Mouse (Mus musculus) kidney, adult 2 months (tissue): ENCODE data around the gene Nr1h4. TPM values are rescaled to one million over a fixed set of nuclear protein-coding genes. Genes with fewer than 3 reads are reported as not detected.

ENCODE experiments used
- DNase-seq: peaks from one replicate; pipeline ENCODE4 v3.0.0; 2021
- H3K27ac ChIP-seq: fragments of 200-500 bp; 2 replicates; pipeline ENCODE4 v1.5.1; 2012; ENCODE audit warnings: low read depth, low read length, control low read depth, inconsistent platforms; ENCODE audit not compliant: insufficient read depth
- H3K27me3 ChIP-seq: fragments of 200-500 bp; replicated peaks from 2 replicates; pipeline ENCODE4 v1.6.1; 2012; ENCODE audit warnings: mild to moderate bottlenecking, moderate library complexity, low read length, inconsistent platforms; ENCODE audit not compliant: control insufficient read depth, insufficient read depth
- H3K36me3 ChIP-seq: fragments of 200-500 bp; 2 replicates; pipeline ENCODE4 v1.6.1; 2012; ENCODE audit warnings: mild to moderate bottlenecking, moderate library complexity, low read length, inconsistent platforms; ENCODE audit not compliant: control insufficient read depth, insufficient read depth
- H3K4me1 ChIP-seq: fragments of 200-500 bp; 2 replicates; pipeline ENCODE4 v1.6.1; 2011; ENCODE audit warnings: low read length; ENCODE audit not compliant: control insufficient read depth, insufficient read depth
- H3K4me3 ChIP-seq: fragments of 200-500 bp; 2 replicates; pipeline ENCODE4 v1.5.1; 2011; ENCODE audit warnings: mild to moderate bottlenecking, low read depth, low read length, control low read depth; ENCODE audit not compliant: insufficient read depth
- CTCF ChIP-seq: fragments of 200-500 bp; conservative IDR thresholded peaks from 2 replicates; pipeline ENCODE4 v1.5.1; 2011; ENCODE audit warnings: low read depth, mild to moderate bottlenecking, control low read depth, low read length, moderate library complexity, mixed read lengths; ENCODE audit not compliant: insufficient read depth, insufficient read length
- POLR2A ChIP-seq: fragments of 200-500 bp; IDR thresholded peaks from one replicate; pipeline ENCODE4 v1.6.1; 2011; ENCODE audit warnings: low read depth, low read length, control low read depth
- WGBS: fragments of 180-500 bp; shearing (Covaris S2); methylation state at CpG from one replicate; pipeline ENCODE4 v1.1.7; 2018; 5-methylcytosine and 5-hydroxymethylcytosine counted together
- polyA plus RNA-seq: library from polyadenylated mRNA; depleted of rRNA; stranded (reverse); fragments of >200 nt; gene quantifications from 2 replicates; pipeline ENCODE4 v1.2.3, GENCODE M21; 2012

The Nr1h4 gene
- polyA plus RNA-seq, 1 experiment: 59.2 TPM

DNA sequence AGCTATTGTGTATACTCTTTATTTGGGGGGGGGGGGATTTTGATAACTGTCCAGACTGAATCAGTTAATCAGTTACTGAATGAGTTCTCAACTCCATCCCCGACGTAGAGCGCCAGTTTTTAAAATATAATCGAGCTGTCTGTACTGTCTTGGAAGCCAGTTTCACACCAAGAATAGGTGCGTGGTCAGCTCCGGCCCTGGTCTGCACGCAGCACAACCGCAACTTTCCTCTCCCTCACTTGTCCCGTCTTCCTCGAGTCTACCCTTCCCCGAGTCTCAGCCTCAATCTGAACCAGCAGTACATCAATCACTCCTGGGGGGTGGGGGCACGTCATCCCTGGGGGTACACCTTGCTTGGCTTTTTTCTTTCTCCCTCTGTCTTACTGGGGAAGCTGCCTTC is 98.0 kb downstream of the Nr1h4 start:
- no peaks in the 10 kb centered on the region for H3K4me1 ChIP-seq
- H3K4me3 ChIP-seq: no peak overlapping the region
- no peak for TF ChIP-seq POLR2A
- no peak for TF ChIP-seq CTCF
- WGBS: 71% methylated on average over 12 of the region's 12 CpGs
- H3K27me3 ChIP-seq: no peaks in the 10 kb centered on the region
- DNase-seq: no peak
- no peaks in the 10 kb centered on the region for H3K36me3 ChIP-seq
- no peak overlapping the region for H3K27ac ChIP-seq

DNA sequence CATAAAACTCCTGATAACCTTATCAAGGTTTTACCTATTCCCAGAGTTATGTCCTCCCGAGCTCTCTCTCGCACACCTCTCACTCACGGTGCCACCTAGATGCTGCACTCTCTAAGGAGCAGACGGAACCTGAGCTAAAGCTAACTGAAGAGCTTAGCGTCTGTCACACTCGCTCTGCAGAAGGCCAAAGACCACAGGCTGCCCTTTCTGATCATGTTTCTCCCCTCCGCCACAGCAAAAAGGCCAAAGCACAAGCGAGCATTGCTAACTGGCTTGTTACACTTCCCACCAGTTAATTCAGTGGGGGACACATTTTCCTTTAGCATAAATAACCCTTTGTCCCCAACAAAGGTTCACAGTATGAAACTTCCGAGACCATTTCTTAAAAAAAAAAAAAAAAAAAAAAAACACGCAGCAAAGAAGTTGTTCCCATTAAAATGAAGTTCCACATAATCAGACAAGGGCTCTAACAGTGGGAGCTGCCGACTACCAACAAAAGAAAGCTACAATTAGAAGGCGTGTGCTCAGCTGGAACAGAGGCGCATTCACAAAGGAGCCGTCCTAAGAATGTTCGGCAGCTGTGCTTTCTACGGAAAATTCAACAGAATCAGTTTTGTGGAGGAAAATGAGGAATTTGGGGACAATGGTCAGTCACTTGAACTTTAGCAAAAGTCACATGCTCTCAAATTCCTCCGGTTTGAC is 98.7 kb downstream of the Nr1h4 start:
- 75% methylated on average over 17 of the region's 17 CpGs for WGBS
- Histone ChIP-seq H3K27ac (no peak overlapping the region), H3K36me3 (no peaks in the 10 kb centered on the region), H3K27me3 (no peaks in the 10 kb centered on the region), H3K4me3 (no peak overlapping the region), H3K4me1 (no peaks in the 10 kb centered on the region)
- no peak for DNase-seq
- TF ChIP-seq CTCF (no peak), POLR2A (no peak)

GRCm38 (mm10) chr10:89432743-89433142 is 100.6 kb downstream of the Nr1h4 start:
- no peak overlapping the region for H3K27ac ChIP-seq
- TF ChIP-seq CTCF: no peak
- TF ChIP-seq POLR2A: no peak
- H3K4me3 ChIP-seq: no peak overlapping the region
- H3K4me1 ChIP-seq: no peaks in the 10 kb centered on the region
- 71% methylated on average over 13 of the region's 13 CpGs for WGBS
- no peak for DNase-seq
- H3K27me3 ChIP-seq: no peaks in the 10 kb centered on the region
- no peaks in the 10 kb centered on the region for H3K36me3 ChIP-seq

GRCm38 (mm10) chr10:89430751-89431150 is 102.6 kb downstream of the Nr1h4 start:
- H3K27ac ChIP-seq: no peak overlapping the region
- H3K4me3 ChIP-seq: no peak overlapping the region
- no peak for DNase-seq
- no peaks in the 10 kb centered on the region for H3K4me1 ChIP-seq
- no peak for TF ChIP-seq POLR2A
- no peak for TF ChIP-seq CTCF
- no peaks in the 10 kb centered on the region for H3K36me3 ChIP-seq
- H3K27me3 ChIP-seq: no peaks in the 10 kb centered on the region
- WGBS: 99% methylated on average over 7 of the region's 7 CpGs

DNA sequence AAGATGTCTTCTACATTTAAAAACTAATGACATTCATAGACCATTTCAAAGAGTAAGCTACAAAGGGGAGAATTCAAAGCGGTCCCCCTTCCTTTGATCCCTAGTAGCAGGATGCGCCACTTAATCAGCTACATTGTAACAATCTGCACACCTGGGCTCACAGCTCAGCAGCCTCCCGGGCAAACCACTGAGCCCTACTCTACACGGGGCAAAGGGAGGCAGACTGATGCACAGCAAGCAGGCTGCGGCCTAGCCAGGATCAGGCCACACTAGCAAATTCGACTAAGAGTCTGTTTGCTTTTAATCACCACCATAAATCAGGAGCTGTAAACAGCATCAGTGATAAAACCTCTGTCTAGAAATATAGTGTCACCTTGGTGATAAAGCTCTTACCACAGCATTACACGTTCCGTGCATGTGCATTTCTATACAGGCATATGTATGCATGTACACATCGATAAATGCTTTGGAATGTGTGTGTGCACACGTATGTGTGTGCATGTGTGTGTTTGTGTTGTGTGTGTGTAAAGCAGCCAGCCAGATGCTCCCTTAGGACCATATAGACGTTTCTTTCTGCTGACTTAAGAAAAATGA is 108.5 kb downstream of the Nr1h4 start:
- Histone ChIP-seq H3K36me3 (no peaks in the 10 kb centered on the region), H3K27ac (no peak overlapping the region), H3K27me3 (no peaks in the 10 kb centered on the region), H3K4me3 (no peak overlapping the region), H3K4me1 (no peaks in the 10 kb centered on the region)
- DNase-seq: no peak
- TF ChIP-seq POLR2A (no peak), CTCF (no peak)
- 79% methylated on average over 11 of the region's 11 CpGs for WGBS

- whole genome bisulfite sequencing: 92% methylated on average over 9 of the region's 9 CpGs
- H3K27me3 ChIP-seq: no peaks in the 10 kb centered on the region
- TF ChIP-seq CTCF (no peak), POLR2A (no peak)
- DNase-seq: no peak
- H3K27ac ChIP-seq: no peak overlapping the region
- no peak overlapping the region for H3K4me3 ChIP-seq
- H3K36me3 ChIP-seq: no peaks in the 10 kb centered on the region
- H3K4me1 ChIP-seq: no peaks in the 10 kb centered on the region
Measured at GRCm38 (mm10) chr10:89424217-89424616, 109.2 kb downstream of the Nr1h4 start.

DNA sequence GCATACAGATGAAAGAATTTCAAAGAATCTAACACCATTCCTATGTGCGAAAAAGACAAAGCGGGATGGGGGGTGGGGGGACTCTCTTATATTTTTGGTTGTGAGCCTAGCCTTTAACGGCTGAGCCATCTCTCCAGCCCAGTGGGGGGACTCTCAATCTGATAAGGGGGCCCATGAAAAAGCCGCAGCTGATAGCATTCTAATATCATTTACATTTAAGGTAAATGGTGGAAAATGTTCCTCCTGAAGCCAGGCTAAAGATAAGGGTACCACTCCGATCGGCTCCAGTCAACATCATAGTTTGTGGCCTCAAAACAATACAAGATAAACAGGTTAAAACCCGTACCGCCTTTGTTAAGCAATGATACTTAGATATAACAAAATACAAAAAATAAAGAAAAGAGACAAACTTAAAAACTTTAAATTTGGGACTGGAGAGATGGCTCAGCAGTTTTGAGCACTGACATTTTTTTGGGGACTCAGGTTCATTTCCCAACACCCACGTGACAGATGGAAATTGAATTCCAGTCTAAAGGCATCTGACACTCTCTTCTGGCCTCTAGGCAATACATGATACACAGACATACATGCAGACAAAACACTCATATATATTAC is 110.1 kb downstream of the Nr1h4 start:
- DNase-seq: no peak
- WGBS: 95% methylated on average over 9 of the region's 9 CpGs
- H3K27ac ChIP-seq: no peak overlapping the region
- H3K4me1 ChIP-seq: no peaks in the 10 kb centered on the region
- TF ChIP-seq CTCF (no peak), POLR2A (no peak)
- no peaks in the 10 kb centered on the region for H3K36me3 ChIP-seq
- no peak overlapping the region for H3K4me3 ChIP-seq
- no peaks in the 10 kb centered on the region for H3K27me3 ChIP-seq
